Mouse (Mus musculus) common myeloid progenitor, adult 5-6 weeks (primary cell): ENCODE data around the gene Card14. TPM values are rescaled to one million over a fixed set of nuclear protein-coding genes. Genes with fewer than 3 reads are reported as not detected.
"Not testable (repeated sequence)": the region's sequence is repeated elsewhere in the genome, so short reads cannot be mapped to it uniquely, and the experiment has no call there.

Source experiments
- ATAC-seq: replicated peaks from 2 replicates; pipeline ENCODE4 v1.8.0; 2016; ENCODE audit warnings: low read depth, mild to moderate bottlenecking, moderate TSS enrichment, inconsistent platforms; ENCODE audit not compliant: poor library complexity, severe bottlenecking
- total RNA-seq: library from RNA; stranded (forward); fragments of 200-1000, 187-1606 nt; gene quantifications from 2 replicates; pipeline ENCODE4 v1.2.3, GENCODE M21; 2017

Card14 gene
- not detected in 2 replicates for total RNA-seq

DNA sequence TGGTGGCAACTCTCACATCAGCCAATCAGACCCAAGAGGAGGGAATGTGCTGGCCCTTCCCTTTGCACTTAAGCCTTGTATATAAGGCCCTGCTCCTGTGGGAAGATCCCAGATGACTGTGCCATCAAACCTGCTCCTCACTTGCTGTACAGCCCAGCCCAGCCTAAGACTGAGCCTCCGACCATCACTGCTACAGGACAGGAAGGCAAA is at the start of gene Card14:
Card14 (plus strand) TSS at position 111 of the 210 bp plus-strand sequence.
- no peak for ATAC-seq

GRCm38 (mm10) chr11:119258216-119258571 is 49.4 kb upstream of the Card14 start:
- ATAC-seq, result no peak

- ATAC-seq, result peak; percentile 70
Observed at GRCm38 (mm10) chr11:119258572-119259322, 48.8 kb upstream of the Card14 start.

- ATAC-seq, result no peak
Observed at GRCm38 (mm10) chr11:119259977-119260376, 47.6 kb upstream of the Card14 start.

DNA sequence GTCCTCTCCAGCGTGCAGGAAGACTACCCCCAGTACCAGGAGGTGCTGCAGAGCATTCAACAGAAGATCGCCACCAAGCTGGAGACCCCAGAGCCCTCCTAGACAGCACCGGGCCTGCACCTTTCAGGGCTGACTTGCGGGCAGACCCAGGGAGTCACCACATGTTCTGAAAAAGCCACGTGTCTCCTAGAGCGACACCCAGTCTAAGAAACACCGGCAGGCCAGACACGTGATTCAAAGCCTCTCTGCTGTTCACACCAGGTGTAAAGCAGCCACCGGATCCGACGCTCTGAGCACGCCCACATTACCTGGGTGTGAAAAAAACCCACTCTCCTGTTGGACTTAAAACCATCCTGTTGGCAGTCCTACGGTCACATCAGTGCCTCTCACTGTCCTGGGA is 43.2 kb upstream of the Card14 start:
- no peak for ATAC-seq

DNA sequence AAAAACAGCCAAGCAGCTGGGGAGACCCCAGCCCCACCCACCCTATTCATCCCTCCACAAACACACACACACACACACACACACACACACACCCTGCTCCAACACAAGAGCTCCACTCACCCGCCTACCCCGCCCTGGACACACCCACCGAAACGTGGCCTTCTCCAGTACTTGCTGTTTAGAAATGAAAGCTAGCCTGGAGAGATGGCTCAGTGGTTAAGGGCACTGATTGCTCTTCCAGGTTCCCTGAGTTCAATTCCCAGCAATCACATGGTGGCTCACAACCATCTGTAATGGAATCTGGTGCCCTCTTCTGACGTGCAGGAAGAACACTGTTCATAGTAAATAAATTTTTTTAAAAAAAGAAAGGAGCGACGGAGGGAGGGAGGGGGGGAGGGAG is 41.8 kb upstream of the Card14 start:
- no peak for ATAC-seq

GRCm38 (mm10) chr11:119267241-119267674 is 40.3 kb upstream of the Card14 start:
- no peak for ATAC-seq

GRCm38 (mm10) chr11:119267768-119268556 is 39.6 kb upstream of the Card14 start, which contains the start of gene Gaa:
Gaa (plus strand) TSS chr11:119267887.
- ATAC-seq, result peak; percentile 97

DNA sequence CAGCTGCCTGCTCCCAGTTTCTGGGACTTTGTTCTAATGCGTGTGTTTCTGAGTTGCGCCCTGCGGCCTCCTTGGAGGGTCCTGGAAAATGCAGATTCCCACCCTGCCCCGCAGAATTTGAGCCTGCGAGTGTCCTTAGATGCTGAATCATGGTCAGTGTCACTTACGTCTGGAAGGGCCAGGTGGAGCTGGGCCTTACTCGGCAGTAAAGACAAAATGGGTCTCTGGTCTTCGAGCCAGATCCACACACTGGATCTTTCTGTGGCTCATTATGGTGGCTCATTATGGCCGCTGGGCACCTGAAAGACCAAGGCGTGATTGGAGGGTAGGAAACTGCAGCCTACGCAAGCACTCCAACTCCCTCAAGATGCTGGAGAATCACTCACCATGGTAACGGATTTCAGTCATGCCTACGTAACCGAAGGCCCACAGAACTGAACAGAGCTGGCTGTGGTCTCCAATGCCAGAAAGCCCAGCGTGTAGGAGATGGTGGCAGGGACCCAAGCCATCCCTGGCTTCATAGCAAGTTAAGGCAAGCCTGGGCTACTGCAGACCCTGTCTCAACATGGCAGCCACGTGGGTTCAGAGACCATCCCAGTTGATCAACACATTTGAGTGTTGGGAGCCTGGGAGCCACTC is 38.9 kb upstream of the Card14 start:
- ATAC-seq, result no peak

DNA sequence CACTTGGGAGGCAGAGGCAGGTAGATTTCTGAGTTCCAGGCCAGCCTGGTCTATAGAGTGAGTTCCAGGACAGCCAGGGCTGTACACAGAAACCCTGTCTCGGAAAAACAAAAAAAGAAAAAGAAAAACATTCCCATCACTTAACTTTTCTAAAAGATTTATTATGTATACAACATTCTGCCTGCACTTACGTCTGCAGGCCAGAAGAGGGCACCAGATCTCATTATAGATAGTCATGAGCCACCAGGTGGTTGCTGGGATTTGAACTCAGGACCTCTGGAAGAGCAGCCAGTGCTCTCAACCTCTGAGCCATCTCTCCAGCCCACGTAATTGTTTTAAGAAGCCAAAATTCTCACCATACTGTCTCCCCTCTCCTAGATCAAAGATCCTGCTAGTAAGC is 35.1 kb upstream of the Card14 start:
- not testable (repeated sequence) for ATAC-seq

GRCm38 (mm10) chr11:119273186-119273930 is 34.2 kb upstream of the Card14 start:
- peak; percentile 26; the same call in 1 of the 2 replicates for ATAC-seq

- ATAC-seq, result no peak
Observed at GRCm38 (mm10) chr11:119281030-119281429, 26.5 kb upstream of the Card14 start.

DNA sequence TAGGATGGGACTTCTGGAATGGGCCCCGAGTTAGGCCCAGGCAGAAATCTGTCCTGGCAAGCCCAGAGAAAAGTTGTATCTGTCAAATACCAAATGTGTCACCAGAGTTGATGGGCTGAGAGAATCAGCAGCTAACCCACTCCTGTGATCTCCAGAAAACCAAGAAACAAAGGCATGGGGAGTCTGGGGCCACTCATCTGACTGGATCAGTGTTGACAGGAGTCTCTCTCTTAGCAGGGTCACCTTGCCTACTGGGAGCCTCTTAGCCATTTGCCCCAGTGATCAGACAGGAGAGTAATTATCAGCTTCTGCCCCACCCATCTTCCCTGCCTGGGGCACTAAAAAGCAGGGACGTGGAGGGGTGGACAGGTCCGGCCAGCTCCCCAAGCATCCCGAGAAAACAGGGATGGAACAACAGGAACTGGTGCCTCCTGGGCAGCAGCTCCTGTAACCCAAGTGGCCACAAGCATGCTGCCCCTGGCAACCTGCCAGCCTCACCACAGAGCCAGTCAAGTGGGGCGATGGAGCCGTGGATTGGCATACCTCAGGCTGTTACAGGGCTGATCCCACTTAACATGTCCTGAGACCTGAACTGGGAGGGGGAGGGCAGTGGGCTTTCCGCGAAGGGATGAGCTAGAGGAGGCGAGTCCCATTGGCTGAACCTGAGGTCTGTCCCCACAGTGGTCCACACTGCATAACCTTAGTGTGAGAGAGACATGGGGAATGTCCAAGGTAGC is 21.6 kb upstream of the Card14 start:
- no peak for ATAC-seq

DNA sequence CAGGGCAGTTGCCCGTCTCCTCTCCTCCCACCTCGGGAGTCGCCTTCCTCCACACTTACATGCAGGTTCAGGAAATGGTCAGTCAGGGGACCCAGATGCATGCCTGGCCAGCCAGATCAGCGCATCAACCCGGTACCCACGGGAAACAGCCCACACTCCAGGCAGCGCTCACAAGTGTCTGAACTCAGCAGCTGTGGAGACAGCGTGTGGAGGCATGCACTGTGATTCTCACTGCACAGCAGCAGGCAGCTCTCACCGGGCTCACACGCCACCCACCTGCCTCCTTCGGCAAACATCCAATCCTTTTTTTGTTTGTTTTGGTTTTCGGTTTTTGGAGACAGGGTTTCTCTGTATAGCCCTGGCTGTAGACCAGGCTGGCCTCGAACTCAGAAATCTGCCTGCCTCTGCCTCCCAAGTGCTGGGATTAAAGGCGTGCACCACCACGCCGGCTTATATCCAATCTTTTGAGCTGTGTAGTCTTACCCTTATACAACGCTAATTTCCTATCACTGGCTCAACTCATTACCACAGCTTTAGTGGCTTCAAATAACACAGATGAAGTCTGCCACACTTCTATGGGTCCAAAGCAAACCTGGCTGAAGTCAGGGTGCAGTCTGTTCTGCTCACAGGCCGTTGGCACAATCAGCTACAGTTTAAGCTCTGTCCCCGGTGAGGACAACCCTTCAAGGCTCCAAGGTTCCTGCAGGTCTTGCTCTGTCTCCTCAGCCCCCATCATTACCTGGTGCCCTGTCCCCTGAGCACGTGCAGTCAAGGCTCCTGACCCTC is 20.2 kb upstream of the Card14 start:
- no peak for ATAC-seq

GRCm38 (mm10) chr11:119292861-119293260 is 14.7 kb upstream of the Card14 start:
- not testable (repeated sequence) for ATAC-seq

GRCm38 (mm10) chr11:119297996-119298395 is 9.6 kb upstream of the Card14 start:
- no peak for ATAC-seq

DNA sequence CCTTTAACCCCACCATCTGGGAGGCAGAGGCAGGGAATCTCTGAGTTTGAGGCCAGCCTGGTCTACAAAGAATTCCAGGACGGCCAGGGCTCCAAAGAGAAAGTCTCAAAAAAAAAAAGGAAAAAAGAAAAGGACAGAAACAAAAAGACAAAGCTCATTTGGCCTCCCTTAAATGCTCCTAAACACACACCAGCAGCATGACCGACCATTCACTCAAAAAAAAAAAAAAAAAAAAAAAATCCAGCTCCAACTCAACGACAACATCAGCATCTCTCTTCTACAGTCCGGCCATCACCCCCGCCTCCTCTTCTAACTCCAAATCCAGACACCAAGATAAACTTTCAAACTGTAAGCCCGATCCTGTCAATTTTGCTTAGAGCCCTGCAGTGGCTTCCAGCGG is 8.7 kb upstream of the Card14 start:
- ATAC-seq, result no peak

GRCm38 (mm10) chr11:119299391-119300245 is 8.0 kb upstream of the Card14 start, which contains the start of gene Eif4a3:
Eif4a3 (minus strand) TSS chr11:119300089.
- ATAC-seq, result peak; percentile 84
